Mouse (Mus musculus): ENCODE measurements around the gene Park7.

DNA sequence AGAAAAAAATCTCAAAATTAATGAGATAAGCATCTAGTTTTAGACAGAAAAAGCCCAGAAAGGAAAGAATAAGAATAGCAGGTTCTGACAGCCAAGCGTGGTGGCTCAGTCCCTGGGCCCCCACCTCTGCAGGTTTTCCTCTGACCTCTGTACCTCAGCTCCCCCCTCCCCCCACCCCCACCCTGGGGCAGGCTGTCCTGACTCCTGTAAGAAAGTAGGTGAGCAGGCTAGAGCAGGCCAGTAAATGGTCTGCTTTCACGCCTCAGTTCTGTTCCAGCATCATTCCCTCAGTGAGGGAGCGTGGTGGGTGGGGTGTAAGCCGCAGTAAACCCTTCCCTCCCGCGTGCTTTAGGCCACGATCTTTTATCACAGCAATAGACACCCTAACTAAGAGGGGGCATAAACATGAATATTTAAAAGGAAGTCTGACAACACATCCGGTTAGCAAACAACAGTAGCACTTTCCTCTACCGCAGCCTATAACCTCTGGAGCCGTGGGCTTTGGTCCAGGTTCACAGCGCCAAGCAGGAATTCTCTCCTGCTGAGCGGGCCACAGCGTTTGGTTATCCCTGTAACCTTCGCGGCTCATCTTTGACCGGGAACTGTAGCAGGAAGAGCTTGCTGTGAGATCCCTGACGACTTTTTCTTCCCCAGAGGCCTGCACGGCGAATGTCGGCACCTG lies 24.8 kb downstream of the Park7 start:
- no peak for TF ChIP-seq GATA1 (IDR thresholded peaks at IDR 0.05; ENCODE audit: low read length)
- TF ChIP-seq TAL1 (IDR thresholded peaks at IDR 0.05; ENCODE audit: low read length), result no peak
